Mouse (Mus musculus): ENCODE measurements around the gene Akt1s1. TPM values are rescaled to one million over a fixed set of nuclear protein-coding genes. Genes with fewer than 3 reads are reported as not detected.

The Akt1s1 gene
- total and polyA plus RNA-seq, 3 experiments: 9.5 to 24.2 (median 23.3) TPM

- Histone ChIP-seq H3K36me3 (replicated peaks in 1 of 2; ENCODE audit: control insufficient read depth in 1 of 2, insufficient read depth in 1 of 2, low read length in 1 of 2) (peaks cover 51 to 65% of the 10 kb centered on the region in 2 experiments), H3K4me2 (ENCODE audit: insufficient read depth, low read depth, poor library complexity, severe bottlenecking) (no peak overlapping the region), H3K4me1 (ENCODE audit: control insufficient read depth in 1 of 2, insufficient read depth in 2 of 2) (peaks cover 23 to 49% of the 10 kb centered on the region in 2 experiments), H3K27ac (ENCODE audit: insufficient read depth, low read depth) (no peak overlapping the region), H3K27me3 (replicated peaks) (no peaks in the 10 kb centered on the region), H3K9me3 (replicated peaks; ENCODE audit: low read length) (no peaks in the 10 kb centered on the region), H3K4me3 (replicated peaks in 1 of 3; ENCODE audit: low read depth in 2 of 3, low read length in 2 of 3, poor library complexity in 1 of 3) (no peak overlapping the region), H3K79me2 (replicated peaks; ENCODE audit: control insufficient read depth, extremely low read depth, insufficient read depth, poor library complexity, severe bottlenecking) (peaks cover 18% of the 10 kb centered on the region), H3K9ac (ENCODE audit: insufficient read depth, low read depth) (no peak overlapping the region)
- DNase-seq (ENCODE audit: extremely low read depth): no peak
- dilution Hi-C loops (cut with MboI; ENCODE audit: extremely low pct_ligation_motif_present, extremely low pct_unique_long_range_greater_than_20kb, low sequenced_read_pairs): no loop called here
- TF ChIP-seq KAT2A (IDR thresholded peaks at IDR 0.05; ENCODE audit: insufficient replicate concordance, low read length) (no peak), NRF1 (IDR thresholded peaks at IDR 0.05; ENCODE audit: low read depth, low read length) (no peak)
- in situ Hi-C loops (cut with MboI; ENCODE audit: low pct_ligation_motif_present, low pct_unique_long_range_greater_than_20kb, low sequenced_read_pairs): no loop called here
These were observed 2.0 kb upstream of the Akt1s1 start for GRCm38 (mm10) chr7:44846804-44847203.

DNA sequence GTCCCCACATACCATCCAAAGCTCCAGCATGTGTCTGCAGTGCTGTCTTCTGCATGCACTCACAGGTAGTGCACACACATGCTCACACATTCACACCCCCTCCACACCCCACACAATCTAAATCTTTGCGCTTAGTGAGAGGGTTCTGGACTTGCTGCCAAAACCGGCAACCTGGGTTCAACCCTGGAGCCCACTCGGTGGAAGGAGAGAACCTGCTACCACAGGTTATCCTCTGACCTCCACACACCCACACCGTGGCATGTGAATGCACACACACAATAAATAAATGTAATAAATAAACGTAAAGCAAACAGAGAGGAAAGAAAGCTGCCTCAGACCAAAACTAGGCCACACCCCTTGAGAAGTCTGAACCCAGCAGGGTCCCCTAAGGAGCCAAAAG lies 1.0 kb upstream of the Akt1s1 start:
- peaks cover 19 to 48% of the 10 kb centered on the region in 2 experiments for H3K4me1 ChIP-seq (ENCODE audit: control insufficient read depth in 1 of 2, insufficient read depth in 2 of 2)
- H3K4me3 ChIP-seq (replicated peaks in 1 of 3; ENCODE audit: low read depth in 2 of 3, low read length in 2 of 3, poor library complexity in 1 of 3): peak overlapping the region; percentile 75 to 84 (median 81)
- TF ChIP-seq IRF4 (IDR thresholded peaks at IDR 0.05; ENCODE audit: low read depth, low read length): no peak
- H3K27ac ChIP-seq (ENCODE audit: insufficient read depth, low read depth): no peak overlapping the region
- peak overlapping the region; percentile 79 for H3K4me2 ChIP-seq (ENCODE audit: insufficient read depth, low read depth, poor library complexity, severe bottlenecking)
- dilution Hi-C loops (cut with MboI; ENCODE audit: extremely low pct_ligation_motif_present, extremely low pct_unique_long_range_greater_than_20kb, low sequenced_read_pairs): no loop called here
- H3K79me2 ChIP-seq (replicated peaks; ENCODE audit: control insufficient read depth, extremely low read depth, insufficient read depth, poor library complexity, severe bottlenecking): peaks cover 27% of the 10 kb centered on the region
- in situ Hi-C loops (cut with MboI; ENCODE audit: low pct_ligation_motif_present, low pct_unique_long_range_greater_than_20kb, low sequenced_read_pairs): no loop called here
- no peak for DNase-seq (ENCODE audit: extremely low read depth)
- no peaks in the 10 kb centered on the region for H3K9me3 ChIP-seq (replicated peaks; ENCODE audit: low read length)
- peak overlapping the region; percentile 51 for H3K9ac ChIP-seq (ENCODE audit: insufficient read depth, low read depth)
- H3K36me3 ChIP-seq (replicated peaks in 1 of 2; ENCODE audit: control insufficient read depth in 1 of 2, insufficient read depth in 1 of 2, low read length in 1 of 2): peaks cover 45 to 65% of the 10 kb centered on the region in 2 experiments
- H3K27me3 ChIP-seq (replicated peaks): no peaks in the 10 kb centered on the region

GRCm38 (mm10) chr7:44849416-44850111 lies 773 bp downstream of the Akt1s1 start:
- H3K9ac ChIP-seq (ENCODE audit: insufficient read depth, low read depth): peak overlapping the region; percentile 97
- H3K9me3 ChIP-seq (replicated peaks; ENCODE audit: low read length): no peaks in the 10 kb centered on the region
- H3K36me3 ChIP-seq (replicated peaks in 1 of 2; ENCODE audit: control insufficient read depth in 1 of 2, insufficient read depth in 1 of 2, low read length in 1 of 2): peaks cover 31 to 53% of the 10 kb centered on the region in 2 experiments
- DNase-seq (ENCODE audit: extremely low read depth): peak; percentile 91
- dilution Hi-C loops (cut with MboI; ENCODE audit: extremely low pct_ligation_motif_present, extremely low pct_unique_long_range_greater_than_20kb, low sequenced_read_pairs) (no loop called here), in situ Hi-C loops (cut with MboI; ENCODE audit: low pct_ligation_motif_present, low pct_unique_long_range_greater_than_20kb, low sequenced_read_pairs) (loop anchor here (10.0 kb wide), 1 partner anchor 105 kb away; no protein-coding TSS in a partner anchor)
- H3K4me1 ChIP-seq (ENCODE audit: control insufficient read depth in 1 of 2, insufficient read depth in 2 of 2): peaks cover 14 to 43% of the 10 kb centered on the region in 2 experiments
- H3K4me2 ChIP-seq (ENCODE audit: insufficient read depth, low read depth, poor library complexity, severe bottlenecking): peak overlapping the region; percentile 11; the same call in 1 of the 2 replicates
- peak overlapping the region; percentile 94 for H3K27ac ChIP-seq (ENCODE audit: insufficient read depth, low read depth)
- peaks cover 28% of the 10 kb centered on the region for H3K79me2 ChIP-seq (replicated peaks; ENCODE audit: control insufficient read depth, extremely low read depth, insufficient read depth, poor library complexity, severe bottlenecking)
- H3K27me3 ChIP-seq (replicated peaks): no peaks in the 10 kb centered on the region
- peak overlapping the region; percentile 81 to 98 (median 93) for H3K4me3 ChIP-seq (replicated peaks in 1 of 3; ENCODE audit: low read depth in 2 of 3, low read length in 2 of 3, poor library complexity in 1 of 3)
- TF ChIP-seq ZNF384 (IDR thresholded peaks at IDR 0.05; ENCODE audit: low read depth, low read length) (no peak), CTCF (conservative IDR thresholded peaks at IDR 0.05 in 1 of 2, IDR thresholded peaks at IDR 0.05 in 1 of 2; ENCODE audit: low read depth in 2 of 2, low read length in 2 of 2) (no peak), MYC (IDR thresholded peaks at IDR 0.05; ENCODE audit: low read depth, low read length) (peak; percentile 87), TBP (conservative IDR thresholded peaks at IDR 0.05; ENCODE audit: low read depth, low read length) (no peak; the same call in 1 of the 2 replicates), USF1 (IDR thresholded peaks at IDR 0.05; ENCODE audit: low read depth, low read length) (peak; percentile 33), MEF2A (IDR thresholded peaks at IDR 0.05; ENCODE audit: borderline replicate concordance, low read depth, low read length) (0 out of 2 replicates have a peak, but pooled peaks have one; percentile 37), POLR2A (IDR thresholded peaks at IDR 0.05; ENCODE audit: low read depth, low read length) (peak; percentile 63), POLR2AphosphoS2 (IDR thresholded peaks at IDR 0.05; ENCODE audit: low read depth, low read length) (no peak), MAX (IDR thresholded peaks at IDR 0.05; ENCODE audit: low read length) (peak; percentile 75), NELFE (IDR thresholded peaks at IDR 0.05; ENCODE audit: low read depth, low read length) (no peak; the same call in none of the 2 replicates), JUND (conservative IDR thresholded peaks at IDR 0.05; ENCODE audit: low read depth, low read length) (no peak), PAX5 (IDR thresholded peaks at IDR 0.05; ENCODE audit: low read length) (no peak), NRF1 (IDR thresholded peaks at IDR 0.05; ENCODE audit: low read depth, low read length) (peak; percentile 85), TCF12 (IDR thresholded peaks at IDR 0.05; ENCODE audit: low read depth, low read length) (no peak; the same call in 1 of the 2 replicates), SMC3 (IDR thresholded peaks at IDR 0.05; ENCODE audit: low read depth, low read length) (no peak), RAD21 (IDR thresholded peaks at IDR 0.05; ENCODE audit: low read depth, low read length) (no peak), ZKSCAN1 (IDR thresholded peaks at IDR 0.05; ENCODE audit: borderline replicate concordance, low read depth, low read length) (no peak), BHLHE40 (IDR thresholded peaks at IDR 0.05; ENCODE audit: low read depth, low read length) (peak; percentile 85), CHD2 (IDR thresholded peaks at IDR 0.05; ENCODE audit: low read length) (peak; percentile 45), ZMIZ1 (IDR thresholded peaks at IDR 0.05; ENCODE audit: low read depth, low read length) (no peak), HCFC1 (IDR thresholded peaks at IDR 0.05; ENCODE audit: low read depth, low read length) (peak; percentile 83), EP300 (IDR thresholded peaks at IDR 0.05; ENCODE audit: low read length) (no peak), IRF4 (IDR thresholded peaks at IDR 0.05; ENCODE audit: low read depth, low read length) (no peak), RCOR1 (conservative IDR thresholded peaks at IDR 0.05; ENCODE audit: low read depth, low read length) (peak; percentile 85)

Data from CH12.LX (cell line).